Mouse (Mus musculus) heart, postnatal 36 days (tissue): ENCODE data around the gene Acvr1c. TPM values are rescaled to one million over a fixed set of nuclear protein-coding genes. Genes with fewer than 3 reads are reported as not detected.
A peak's percentile ranks its signal among the peaks of the same experiment; 100 is the strongest.

Experiments used
- DNase-seq, 2 experiments: peaks; one replicate each; pipeline ENCODE4 v3.0.0; 2021 to 2022
- intact Hi-C: fragments of 180-260 bp; cut with DNase I; formaldehyde crosslinking; loops from one replicate; pipeline ENCODE4 v1.15.1; 2025
- total RNA-seq, 2 experiments: library from RNA; stranded (reverse); gene quantifications; 2 replicates each; pipeline ENCODE4 v1.2.3; 2021

The Acvr1c gene
- total RNA-seq, 2 experiments from 2014 or later, result 0.22 to 0.80 TPM

DNA sequence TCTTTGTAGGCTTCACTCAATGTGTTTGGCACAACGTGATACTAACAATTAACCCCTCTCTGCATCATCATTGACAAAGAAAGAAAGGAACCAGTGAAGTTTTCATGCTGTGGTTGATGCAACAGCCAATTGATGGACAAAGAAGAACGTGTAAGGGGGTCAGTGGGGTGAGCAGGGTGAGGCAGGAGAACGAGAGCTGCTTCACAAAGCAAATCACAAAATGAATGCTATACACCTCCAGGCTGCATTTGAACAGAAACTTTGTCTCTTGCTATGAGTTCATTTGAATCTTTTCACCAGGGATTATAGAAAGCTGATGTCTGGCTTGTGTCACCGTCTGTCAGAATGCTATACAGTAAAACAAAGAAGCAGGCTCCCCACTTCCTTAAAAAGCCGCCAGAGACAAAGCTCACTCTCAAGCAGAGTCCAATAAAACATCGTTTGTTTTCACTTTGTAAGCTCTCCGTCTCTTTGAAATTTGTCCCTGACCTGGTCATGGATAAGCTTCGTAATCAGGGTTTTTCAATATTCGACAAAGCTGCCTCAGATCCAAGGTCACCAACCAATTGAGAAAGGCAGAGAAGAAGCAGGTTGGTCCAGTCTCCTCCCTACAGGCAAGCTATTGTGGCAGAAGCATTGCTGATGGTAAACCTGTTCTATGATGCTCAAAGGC lies 67.8 kb downstream of the Acvr1c start:
- intact Hi-C loops, result no loop called here
- no peak for DNase-seq

DNA sequence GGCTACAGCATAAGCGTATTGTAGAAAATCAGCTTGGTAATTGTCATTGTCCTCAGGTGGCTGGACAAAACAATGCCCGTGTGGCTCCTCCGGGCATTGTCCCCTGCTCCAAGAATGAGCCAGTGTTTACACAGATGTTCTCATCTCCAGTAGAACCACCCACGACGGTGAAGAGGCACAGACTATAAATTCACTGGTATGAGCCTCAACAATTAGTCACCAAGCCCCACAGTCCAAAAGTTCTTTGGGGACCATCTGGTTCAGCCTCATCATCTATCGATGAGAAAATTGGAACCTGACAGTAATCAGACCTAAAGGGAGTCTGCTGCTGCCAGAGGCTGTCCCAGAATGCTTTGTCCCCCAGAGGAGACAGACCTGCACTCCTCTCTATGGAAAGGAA lies 68.4 kb downstream of the Acvr1c start:
- intact Hi-C loops, result no loop called here
- DNase-seq, result no peak

DNA sequence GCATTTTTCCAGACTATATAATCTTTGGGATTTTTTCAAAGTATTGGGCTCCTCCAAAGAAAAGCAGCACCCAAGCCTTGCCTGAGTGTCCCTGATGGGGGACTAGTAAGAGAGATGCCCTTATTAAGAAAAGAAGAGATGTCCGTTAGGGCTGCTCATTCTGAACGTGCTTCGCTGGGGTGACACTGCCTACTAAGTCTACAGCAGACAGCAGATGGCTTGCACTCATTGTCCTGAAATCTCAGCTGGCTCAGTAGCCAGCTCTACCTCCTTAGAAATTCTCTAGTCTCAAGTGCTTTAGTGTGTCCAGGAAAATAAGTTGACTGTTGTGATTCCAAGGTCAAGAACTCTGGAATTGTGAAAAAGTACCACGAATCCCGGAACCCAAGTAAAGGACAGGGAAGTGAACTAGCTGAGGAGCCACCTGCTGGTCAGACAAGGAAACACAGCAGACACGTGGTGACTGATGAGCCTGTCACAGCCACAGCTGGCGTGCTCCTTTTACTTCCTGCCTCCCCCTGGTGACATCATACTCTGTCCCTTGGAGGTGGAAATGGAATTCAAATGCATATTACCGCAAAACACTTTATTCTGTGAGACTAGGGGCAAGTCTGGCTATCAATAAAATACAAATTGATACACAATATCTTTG lies 75.3 kb downstream of the Acvr1c start:
- intact Hi-C loops, result loop anchor here (2.0 kb wide), 1 partner anchor 228 kb away; no protein-coding TSS in a partner anchor
- peak; percentile 43 to 63 for DNase-seq

DNA sequence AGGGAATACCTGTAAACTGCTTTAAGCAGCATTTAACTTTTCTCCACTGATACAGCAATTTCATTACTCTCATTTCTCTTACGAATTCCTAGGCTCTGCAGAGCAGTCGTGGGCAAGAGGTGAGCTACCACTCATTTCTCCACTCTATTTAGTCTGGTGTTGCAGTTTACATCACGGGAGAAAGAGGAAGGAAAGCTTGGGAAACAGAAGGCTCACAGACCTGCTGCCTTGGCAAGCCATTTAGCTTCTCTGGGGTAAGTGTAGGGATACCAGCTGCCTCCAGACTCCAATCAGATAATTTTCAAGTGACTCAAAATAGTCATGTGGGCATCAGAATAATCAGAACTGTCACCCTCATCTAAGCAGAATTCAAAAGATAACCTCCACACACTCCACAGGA lies 76.6 kb downstream of the Acvr1c start:
- intact Hi-C loops, result no loop called here
- no peak for DNase-seq

DNA sequence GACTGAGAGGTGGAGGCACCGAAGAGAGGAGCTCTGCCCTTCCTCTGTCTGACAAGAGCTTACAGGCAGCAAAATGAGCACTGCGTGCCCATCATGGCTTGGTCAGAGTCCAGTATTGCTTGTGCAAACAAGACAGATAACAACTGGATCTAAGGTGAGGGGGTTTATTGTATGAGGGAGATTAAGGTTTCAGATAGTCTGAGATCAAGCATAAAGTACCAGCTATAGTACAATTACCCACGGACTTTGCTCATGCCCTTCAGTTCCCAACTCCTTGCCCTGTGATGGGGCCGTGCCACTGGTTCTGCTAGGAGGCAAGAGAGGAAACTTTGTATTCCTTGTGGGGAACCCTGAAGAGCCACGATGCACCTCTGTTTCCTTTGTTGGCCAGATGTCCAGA lies 78.5 kb downstream of the Acvr1c start:
- intact Hi-C loops, result no loop called here

DNA sequence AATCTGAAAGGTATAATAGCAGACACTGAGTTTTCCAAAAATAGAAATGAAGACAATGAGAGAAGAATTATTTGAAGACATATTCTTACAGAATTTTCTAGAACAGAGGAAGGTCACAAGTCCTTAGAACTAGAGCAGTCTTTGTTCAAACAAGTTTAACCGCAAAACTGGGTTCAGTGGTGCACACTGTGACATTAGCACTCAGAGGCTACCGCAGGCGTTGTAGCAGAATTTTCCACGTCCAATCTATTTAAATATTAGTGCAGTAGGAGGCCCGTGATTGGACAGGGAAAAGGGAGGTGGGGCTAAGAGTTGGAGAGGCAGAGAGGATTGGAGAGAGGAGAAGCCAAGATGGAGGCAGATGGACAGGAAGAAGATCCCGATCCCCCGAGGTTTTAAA lies 81.2 kb downstream of the Acvr1c start:
- no peak for DNase-seq
- intact Hi-C loops, result no loop called here

More for the DNA sequence above, 78.5 kb downstream of the Acvr1c start:
- no peak for DNase-seq

DNA sequence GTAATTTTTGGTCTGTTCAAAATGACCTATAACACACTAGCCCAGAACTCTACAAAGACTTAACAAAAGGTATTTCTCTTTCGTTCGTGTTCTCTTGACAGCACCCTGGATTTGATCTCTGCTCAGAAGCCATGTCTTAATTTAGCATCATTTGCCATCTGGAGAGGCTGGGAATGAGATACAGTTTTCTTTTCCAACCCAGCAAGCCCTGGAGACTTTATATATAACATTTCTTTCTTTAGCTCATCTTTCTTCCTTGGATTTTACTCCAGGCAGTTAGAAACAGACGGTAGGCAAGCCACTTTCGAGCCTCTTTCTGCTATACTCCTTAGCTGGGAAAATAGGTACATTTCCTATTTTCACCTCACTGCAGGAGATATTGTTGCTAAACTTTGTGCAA lies 117.1 kb downstream of the Acvr1c start:
- intact Hi-C loops, result loop anchor here (2.0 kb wide), 1 partner anchor 78 kb away; no protein-coding TSS in a partner anchor
- DNase-seq, result no peak

DNA sequence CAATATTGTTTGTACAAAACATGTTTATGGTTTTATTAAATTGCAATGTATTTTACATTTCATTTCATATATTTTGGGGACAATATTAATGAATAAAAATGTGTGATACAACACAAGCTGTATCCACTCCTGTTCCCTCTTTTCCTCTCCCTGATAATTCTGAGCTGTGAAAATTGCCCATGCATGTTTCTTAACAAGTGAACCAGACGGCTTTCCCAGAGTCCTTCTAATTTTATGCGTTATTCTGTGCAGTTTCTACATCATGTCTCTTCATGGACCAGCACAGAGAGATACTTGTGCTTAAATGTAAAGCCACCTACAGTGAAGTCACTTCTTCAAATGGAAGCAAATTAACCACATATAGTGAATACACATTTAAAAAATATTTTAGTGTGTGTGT lies 120.2 kb downstream of the Acvr1c start:
- no peak for DNase-seq
- intact Hi-C loops, result no loop called here

Other genes starting within 250 kb of the Acvr1c start
- gene Cytip, start 162.4 kb downstream of the Acvr1c start, total RNA-seq, result 1 to 10 TPM; 1.2 to 1.4 TPM
- not detected for gene Gm17409, start 112.2 kb upstream of the Acvr1c start, total RNA-seq
- gene Acvr1, start 209.3 kb upstream of the Acvr1c start, total RNA-seq, result 10 to 100 TPM; 16.0 to 16.8 TPM
- gene Upp2, start 209.4 kb upstream of the Acvr1c start, total RNA-seq, result 1 to 10 TPM; 2.7 to 5.0 TPM